Mouse (Mus musculus) ES-Bruce4 (cell line): ENCODE results near the gene L1cam. TPM values are rescaled to one million over a fixed set of nuclear protein-coding genes. Genes with fewer than 3 reads are reported as not detected.

Experiments
- H3K27ac ChIP-seq: 2 replicates; pipeline ENCODE4 v1.5.1; 2012; ENCODE audit warnings: low read length, inconsistent platforms; ENCODE audit not compliant: insufficient read depth
- H3K27me3 ChIP-seq: 2 replicates; pipeline ENCODE4 v1.6.1; 2012; ENCODE audit warnings: mild to moderate bottlenecking, low read length, inconsistent platforms; ENCODE audit not compliant: control insufficient read depth, poor library complexity, insufficient read depth, severe bottlenecking
- H3K36me3 ChIP-seq: 2 replicates; pipeline ENCODE4 v1.6.1; 2012; ENCODE audit warnings: inconsistent platforms, mild to moderate bottlenecking, low read length, moderate library complexity; ENCODE audit not compliant: control insufficient read depth, poor library complexity, insufficient read depth, severe bottlenecking
- H3K4me1 ChIP-seq: one replicate; pipeline ENCODE4 v1.8.1; 2011; ENCODE audit warnings: low read length; ENCODE audit not compliant: control insufficient read depth, insufficient read depth
- H3K4me3 ChIP-seq: 2 replicates; pipeline ENCODE4 v1.5.1; 2011; ENCODE audit warnings: low read depth, mild to moderate bottlenecking, low read length
- H3K9ac ChIP-seq: 2 replicates; pipeline ENCODE4 v1.6.1; 2012; ENCODE audit warnings: low read depth, mild to moderate bottlenecking, inconsistent platforms; ENCODE audit not compliant: poor library complexity, severe bottlenecking
- H3K9me3 ChIP-seq: replicated peaks from 2 replicates; pipeline ENCODE4 v1.6.1; 2012; ENCODE audit warnings: mild to moderate bottlenecking, low read length, inconsistent platforms; ENCODE audit not compliant: control insufficient read depth, poor library complexity, insufficient read depth, severe bottlenecking
- CTCF ChIP-seq: IDR thresholded peaks from one replicate; pipeline ENCODE4 v1.8.1; 2011; ENCODE audit warnings: low read depth, low read length
- EP300 ChIP-seq: IDR thresholded peaks from 2 replicates; pipeline ENCODE4 v1.6.1; 2011; ENCODE audit warnings: low read depth, low read length; ENCODE audit not compliant: insufficient read depth
- POLR2A ChIP-seq: IDR thresholded peaks from one replicate; pipeline ENCODE4 v1.8.1; 2011; ENCODE audit warnings: low read length; ENCODE audit not compliant: insufficient read depth
- polyA plus RNA-seq: library from polyadenylated mRNA; stranded (reverse); fragments of >200 nt; gene quantifications from 2 replicates; pipeline ENCODE4 v1.2.4, GENCODE M21; 2011; ENCODE audit warnings: low read depth; ENCODE audit not compliant: missing spikeins, insufficient read depth, insufficient read length

Gene L1cam
- polyA plus RNA-seq, 1 experiment: 3.4 TPM

DNA sequence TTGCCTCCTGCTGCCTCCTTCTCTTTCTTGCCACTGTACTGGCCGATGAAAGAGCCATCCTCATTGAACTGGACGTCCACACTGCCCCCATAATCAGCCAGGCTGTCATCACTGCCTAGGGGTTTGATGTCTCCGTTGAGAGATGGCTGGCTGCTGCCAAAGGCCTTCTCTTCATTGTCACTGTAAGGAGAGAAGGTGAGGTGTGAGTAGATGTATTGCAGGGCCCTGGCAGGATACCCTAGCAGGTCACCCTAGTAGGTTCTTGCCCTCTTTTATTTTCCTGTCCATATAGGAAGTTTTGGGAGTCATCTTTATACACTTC is 40.9 kb downstream of the L1cam start:
- H3K9ac ChIP-seq: no peak overlapping the region
- H3K4me3 ChIP-seq: no peak overlapping the region
- H3K27ac ChIP-seq: no peak overlapping the region
- TF ChIP-seq EP300 (no peak), CTCF (no peak), POLR2A (no peak)
- H3K4me1 ChIP-seq: no peaks in the 10 kb centered on the region
- H3K36me3 ChIP-seq: no peaks in the 10 kb centered on the region
- no peaks in the 10 kb centered on the region for H3K27me3 ChIP-seq
- no peaks in the 10 kb centered on the region for H3K9me3 ChIP-seq

DNA sequence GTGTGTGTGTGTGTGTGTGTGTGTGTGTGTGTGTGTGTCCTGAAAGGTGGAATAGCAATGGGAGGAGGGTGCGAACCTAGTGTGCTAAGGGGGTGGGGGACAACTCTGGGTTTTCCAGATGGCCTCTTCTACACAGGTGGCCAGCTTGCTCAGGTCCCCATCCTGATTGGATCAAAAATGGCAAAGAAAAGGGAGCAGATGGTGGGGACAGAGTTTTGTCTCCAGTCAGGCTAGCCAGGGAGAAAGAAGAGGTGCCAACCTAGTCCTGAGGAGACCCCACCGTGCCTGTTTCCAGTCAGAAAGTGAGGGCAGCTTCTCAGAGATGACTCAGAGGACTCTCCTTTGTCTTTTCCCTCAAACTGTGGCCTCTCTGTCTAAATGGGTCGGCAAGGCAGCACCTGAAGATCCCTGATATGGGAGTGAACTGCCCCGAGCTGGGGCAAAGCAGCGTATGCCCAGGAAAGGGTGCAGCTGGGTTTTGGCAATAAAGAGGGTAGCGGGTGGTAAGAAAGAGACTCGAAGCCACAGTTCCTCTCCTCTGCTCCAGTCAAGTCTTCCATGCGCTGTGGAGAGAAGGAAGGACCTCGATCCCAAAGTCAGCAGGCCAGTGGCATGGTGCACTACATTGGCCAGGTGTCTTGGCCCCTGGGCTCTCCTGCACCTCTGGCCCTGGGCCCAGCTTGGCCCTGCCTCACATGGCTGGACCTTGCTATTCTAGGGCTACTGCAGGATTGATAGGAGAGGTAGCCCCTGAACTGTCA is 41.4 kb downstream of the L1cam start:
- Histone ChIP-seq H3K4me3 (no peak overlapping the region), H3K4me1 (no peaks in the 10 kb centered on the region), H3K9me3 (no peaks in the 10 kb centered on the region), H3K27ac (no peak overlapping the region), H3K9ac (no peak overlapping the region), H3K27me3 (no peaks in the 10 kb centered on the region), H3K36me3 (no peaks in the 10 kb centered on the region)
- TF ChIP-seq POLR2A (no peak), EP300 (no peak), CTCF (no peak)

DNA sequence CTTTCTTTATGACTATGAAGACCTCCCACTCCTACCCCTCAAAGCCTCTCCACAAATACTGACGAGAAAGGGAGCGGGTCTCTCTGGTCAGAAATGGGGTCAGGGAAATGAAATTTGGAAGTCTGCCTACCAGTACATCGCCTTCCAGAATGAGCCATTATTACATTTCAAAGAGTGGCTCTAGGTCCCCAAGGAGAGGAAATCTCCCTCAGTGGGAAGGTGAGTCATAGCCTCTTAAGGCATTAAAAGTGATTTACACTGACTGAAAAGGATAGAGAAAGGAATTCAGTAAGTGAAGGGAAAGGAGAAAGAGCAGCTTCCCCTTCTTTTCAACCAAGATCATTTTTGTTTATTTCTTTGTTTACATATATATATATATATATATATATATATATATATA is 59.2 kb downstream of the L1cam start:
- H3K9ac ChIP-seq: no peak overlapping the region
- H3K4me3 ChIP-seq: no peak overlapping the region
- H3K27ac ChIP-seq: no peak overlapping the region
- no peaks in the 10 kb centered on the region for H3K36me3 ChIP-seq
- H3K4me1 ChIP-seq: no peaks in the 10 kb centered on the region
- TF ChIP-seq CTCF: no peak
- TF ChIP-seq EP300: no peak
- TF ChIP-seq POLR2A: no peak
- no peaks in the 10 kb centered on the region for H3K27me3 ChIP-seq
- H3K9me3 ChIP-seq: no peaks in the 10 kb centered on the region

DNA sequence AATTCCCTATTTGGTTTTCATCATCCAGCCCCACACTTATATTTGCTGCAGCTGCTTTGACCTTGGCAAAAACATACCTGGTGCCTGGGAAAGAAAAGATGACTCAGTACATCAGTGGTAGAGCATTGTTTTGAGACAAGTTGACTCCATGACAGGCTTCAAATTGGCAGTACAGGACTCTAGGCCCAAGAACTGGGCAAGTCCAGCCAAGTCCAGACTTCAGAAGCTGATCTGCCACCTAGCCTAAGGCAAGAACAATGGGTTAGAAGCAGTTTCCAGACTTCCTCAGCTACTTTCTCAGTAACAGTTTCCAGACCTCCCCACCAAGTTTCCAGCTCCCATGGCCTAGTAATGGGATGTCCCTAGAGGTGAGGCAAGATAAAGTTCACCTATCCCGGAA is 60.2 kb downstream of the L1cam start:
- H3K27ac ChIP-seq: peak overlapping the region; percentile 51; the same call in 1 of the 2 replicates
- H3K9ac ChIP-seq: no peak overlapping the region
- no peaks in the 10 kb centered on the region for H3K4me1 ChIP-seq
- H3K4me3 ChIP-seq: no peak overlapping the region
- TF ChIP-seq POLR2A (no peak), EP300 (no peak), CTCF (no peak)
- H3K9me3 ChIP-seq: no peaks in the 10 kb centered on the region
- H3K36me3 ChIP-seq: no peaks in the 10 kb centered on the region
- H3K27me3 ChIP-seq: no peaks in the 10 kb centered on the region

DNA sequence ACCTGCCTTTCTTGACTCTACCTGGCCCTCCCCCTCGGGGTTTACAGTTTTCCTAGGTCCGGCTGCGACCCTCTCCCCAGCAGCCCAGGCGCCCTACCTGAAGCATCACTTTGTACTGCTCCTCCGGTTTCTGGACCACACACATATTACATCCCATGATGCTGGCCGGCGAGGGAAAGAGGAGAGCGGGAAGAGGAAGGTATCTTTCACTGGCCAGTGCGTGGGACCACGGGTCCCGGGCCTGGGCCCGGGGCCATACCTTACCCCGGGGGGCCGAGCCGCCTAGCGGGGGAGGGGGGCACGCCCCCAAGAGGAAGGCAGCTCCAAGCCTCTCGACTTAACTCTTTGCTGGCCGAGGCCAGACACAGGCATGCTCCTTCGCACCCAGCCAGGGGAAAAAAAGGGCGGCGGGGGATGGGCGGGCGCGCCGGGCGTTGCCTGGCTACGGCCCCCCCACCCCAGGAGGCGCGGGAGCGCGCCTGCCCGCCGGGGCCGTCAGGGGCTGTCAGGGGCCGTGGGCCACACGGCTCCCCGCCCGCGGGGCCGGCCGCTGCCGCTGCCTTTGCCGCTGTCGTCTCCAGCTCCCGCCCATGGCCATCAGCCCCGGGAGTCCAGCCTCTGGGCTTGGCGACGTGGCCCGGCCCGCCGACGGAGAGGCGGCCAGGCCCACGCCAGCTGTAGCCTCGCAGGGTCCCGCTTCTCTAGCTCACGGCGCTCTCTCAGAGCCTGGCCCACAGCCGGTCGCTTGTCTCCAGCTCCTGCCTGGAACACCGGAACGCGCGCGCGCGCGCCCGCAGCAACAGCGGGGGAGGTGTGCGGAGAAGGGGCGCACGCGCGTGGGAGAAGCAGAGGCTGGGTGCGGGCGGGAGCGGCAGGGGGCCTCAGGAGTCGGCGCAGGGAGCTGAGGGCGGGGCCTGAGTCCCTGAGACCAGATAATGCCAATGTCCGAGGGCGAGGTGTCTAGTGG is 71.4 kb downstream of the L1cam start, which contains the start of gene Pdzd4:
Pdzd4 (minus strand) TSS at position 785 of the 967 bp plus-strand sequence.
- peak; percentile 47; the same call in 1 of the 2 replicates for TF ChIP-seq EP300
- TF ChIP-seq POLR2A: no peak
- Histone ChIP-seq H3K9me3 (no peaks in the 10 kb centered on the region), H3K27ac (peak within 1 kb of the TSS; percentile 55), H3K27me3 (no peaks in the 10 kb centered on the region), H3K36me3 (no peaks in the 10 kb centered on the region), H3K4me3 (peak within 1 kb of the TSS; percentile 91), H3K4me1 (no peaks in the 10 kb centered on the region), H3K9ac (peak within 1 kb of the TSS; percentile 81)

DNA sequence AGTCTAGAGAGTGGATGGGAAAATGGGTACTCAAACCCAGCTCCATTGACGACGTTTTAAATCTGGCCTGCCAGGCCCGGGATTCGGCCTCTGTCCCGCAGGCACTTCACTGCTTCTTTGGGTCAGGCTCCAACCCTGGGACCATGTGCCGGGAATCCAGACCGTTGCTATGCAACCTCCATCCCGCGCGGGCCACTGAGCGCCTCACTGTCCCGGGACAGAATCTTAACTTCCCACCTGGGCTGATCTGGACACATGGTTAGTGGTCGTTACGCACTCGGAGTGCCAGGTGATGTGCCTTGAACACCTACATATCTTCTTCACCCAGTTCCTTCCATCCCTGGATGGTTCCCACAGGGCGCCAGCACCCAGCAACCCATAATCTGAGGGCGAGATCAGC is 72.2 kb downstream of the L1cam start:
- Histone ChIP-seq H3K36me3 (peaks cover 3% of the 10 kb centered on the region; the same call in 1 of the 2 replicates), H3K27ac (peak overlapping the region; percentile 55), H3K4me3 (peak overlapping the region; percentile 91), H3K9me3 (no peaks in the 10 kb centered on the region), H3K9ac (peak overlapping the region; percentile 81), H3K27me3 (no peaks in the 10 kb centered on the region), H3K4me1 (peaks cover 2% of the 10 kb centered on the region)
- TF ChIP-seq EP300 (no peak), CTCF (no peak), POLR2A (no peak)
